Mouse (Mus musculus) E14TG2a.4 (cell line): ENCODE results near the gene Actn4.

Experiments used
- CTCF ChIP-seq: conservative IDR thresholded peaks from 2 replicates; pipeline ENCODE4 v1.5.1; 2014; ENCODE audit warnings: low read length
- NANOG ChIP-seq: IDR thresholded peaks from 2 replicates; pipeline ENCODE4 v1.6.1; 2014; ENCODE audit warnings: borderline replicate concordance, low read length, mixed read lengths
- POU5F1 ChIP-seq: IDR thresholded peaks from 2 replicates; pipeline ENCODE4 v1.6.1; 2014; ENCODE audit warnings: low read length, borderline replicate concordance

GRCm38 (mm10) chr7:28923865-28924291, 38.3 kb downstream of the Actn4 start:
- TF ChIP-seq CTCF (no peak), POU5F1 (no peak), NANOG (no peak)
